Mouse (Mus musculus) liver, embryonic 12.5 days (tissue): ENCODE data around the gene Hes1. TPM values are rescaled to one million over a fixed set of nuclear protein-coding genes. Genes with fewer than 3 reads are reported as not detected.

Experiments used
- ATAC-seq: fragments of 200-750 bp; cut with Nextera tagmentation; 2 replicates; pipeline ENCODE4 v1.8.0; 2017; ENCODE audit warnings: moderate number of reproducible peaks, mild to moderate bottlenecking, moderate library complexity
- H3K27ac ChIP-seq: fragments of 300-500 bp; sonication (generic); 2 replicates; pipeline ENCODE4 v1.5.1; 2016; ENCODE audit warnings: mild to moderate bottlenecking
- H3K27me3 ChIP-seq: fragments of 300-500 bp; sonication (generic); replicated peaks from 2 replicates; pipeline ENCODE4 v1.6.1; 2016; ENCODE audit warnings: mild to moderate bottlenecking, moderate library complexity
- H3K36me3 ChIP-seq: fragments of 300-500 bp; sonication (generic); 2 replicates; pipeline ENCODE4 v1.6.1; 2016; ENCODE audit warnings: mild to moderate bottlenecking, moderate library complexity
- H3K4me1 ChIP-seq: fragments of 300-500 bp; sonication (generic); 2 replicates; pipeline ENCODE4 v1.6.1; 2016
- H3K4me2 ChIP-seq: fragments of 300-500 bp; sonication (generic); 2 replicates; pipeline ENCODE4 v1.6.1; 2016; ENCODE audit warnings: mild to moderate bottlenecking, moderate library complexity
- H3K4me3 ChIP-seq: fragments of 300-500 bp; sonication (generic); 2 replicates; pipeline ENCODE4 v1.5.1; 2016; ENCODE audit warnings: mild to moderate bottlenecking, moderate library complexity
- H3K9ac ChIP-seq: fragments of 300-500 bp; sonication (generic); 2 replicates; pipeline ENCODE4 v1.6.1; 2016; ENCODE audit warnings: mild to moderate bottlenecking, moderate library complexity
- H3K9me3 ChIP-seq: fragments of 300-500 bp; sonication (generic); replicated peaks from 2 replicates; pipeline ENCODE4 v1.6.1; 2016; ENCODE audit warnings: mild to moderate bottlenecking, moderate library complexity
- WGBS: fragments of 180-500 bp; shearing (Covaris S2); methylation state at CpG from one replicate; pipeline ENCODE4 v1.1.7; 2016; ENCODE audit not compliant: insufficient replicate concordance; 5-methylcytosine and 5-hydroxymethylcytosine counted together
- polyA plus RNA-seq: library from polyadenylated mRNA; unstranded; fragments of >200 nt; fragmentation: Nextera tagmentation; extraction: Ambion mirVana; gene quantifications from 2 replicates; pipeline ENCODE4 v1.2.1, GENCODE M21; 2016

Gene Hes1
- polyA plus RNA-seq, 1 experiment from 2014 or later = 12.5 TPM

DNA sequence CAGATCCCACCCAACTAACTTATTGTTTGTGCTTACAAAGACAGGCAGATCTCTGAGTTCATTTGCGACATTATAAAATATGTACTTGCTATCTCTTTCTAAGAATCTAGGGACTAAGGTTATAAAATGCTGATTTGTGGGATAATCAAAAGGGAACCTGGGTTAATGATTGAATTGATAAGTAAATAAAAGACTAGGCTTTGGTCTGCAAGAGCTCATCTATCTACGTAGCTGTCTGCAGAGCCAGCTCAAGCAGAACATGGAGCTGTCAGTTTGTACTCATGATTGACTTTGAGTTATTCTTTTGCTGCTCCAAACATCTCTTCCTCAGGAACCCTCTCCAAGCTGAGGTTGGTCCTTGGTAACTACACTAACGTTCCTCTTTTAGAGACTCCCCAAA, 46.3 kb downstream of the Hes1 start:
- no peak for ATAC-seq
- Histone ChIP-seq H3K4me1 (peaks cover 16% of the 10 kb centered on the region), H3K4me3 (no peak overlapping the region), H3K9ac (no peak overlapping the region), H3K9me3 (no peaks in the 10 kb centered on the region), H3K4me2 (no peak overlapping the region), H3K27me3 (no peaks in the 10 kb centered on the region; the same call in 1 of the 2 replicates), H3K36me3 (no peaks in the 10 kb centered on the region), H3K27ac (no peak overlapping the region)
- 74% methylated on average over 3 of the region's 3 CpGs for WGBS

DNA sequence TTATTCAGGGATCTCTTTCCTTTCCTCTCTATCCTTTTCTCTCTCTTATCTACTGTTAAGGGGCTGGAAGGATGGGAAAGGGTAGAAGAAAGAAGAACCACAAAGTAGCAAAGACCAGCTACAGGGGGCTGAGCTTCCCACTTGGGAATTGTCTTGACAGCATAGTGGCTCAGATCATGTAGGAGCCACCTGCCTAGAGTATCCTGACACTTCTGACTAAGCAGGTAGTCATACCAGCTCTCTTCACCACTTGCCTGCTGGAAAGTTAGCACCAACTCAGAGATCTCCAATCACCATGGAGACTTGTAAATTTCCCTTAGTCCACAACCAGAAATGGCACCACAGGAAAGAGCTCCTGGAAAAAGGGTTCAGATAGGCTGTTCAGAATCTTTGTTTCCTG, 46.9 kb downstream of the Hes1 start:
- Histone ChIP-seq H3K4me1 (peaks cover 16% of the 10 kb centered on the region), H3K27me3 (no peaks in the 10 kb centered on the region; the same call in 1 of the 2 replicates), H3K27ac (no peak overlapping the region), H3K9me3 (no peaks in the 10 kb centered on the region), H3K4me3 (no peak overlapping the region), H3K4me2 (no peak overlapping the region), H3K36me3 (no peaks in the 10 kb centered on the region), H3K9ac (no peak overlapping the region)
- ATAC-seq = no peak

DNA sequence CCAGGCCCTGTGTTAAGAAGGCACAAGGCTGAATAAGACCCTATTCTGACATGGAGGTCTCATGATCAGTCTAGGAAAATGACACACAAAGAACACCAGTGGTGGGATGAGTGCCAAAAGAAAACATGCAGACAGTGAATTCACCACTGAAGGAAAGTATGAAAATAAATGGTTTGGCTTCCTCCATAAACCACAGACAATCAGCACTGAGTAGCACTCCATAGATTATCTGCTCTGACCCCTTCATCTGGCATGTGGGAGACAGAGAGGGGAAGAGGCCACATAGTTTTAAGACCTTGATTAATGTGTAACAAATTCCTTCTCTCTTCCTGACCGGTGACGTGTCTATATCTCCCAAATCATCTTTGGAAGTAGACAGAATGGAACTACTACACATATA, 47.4 kb downstream of the Hes1 start:
- Histone ChIP-seq H3K4me3 (no peak overlapping the region), H3K27ac (no peak overlapping the region), H3K9ac (no peak overlapping the region), H3K4me2 (no peak overlapping the region), H3K4me1 (peaks cover 19% of the 10 kb centered on the region), H3K36me3 (no peaks in the 10 kb centered on the region), H3K27me3 (no peaks in the 10 kb centered on the region; the same call in 1 of the 2 replicates), H3K9me3 (no peaks in the 10 kb centered on the region)
- WGBS = 31% methylated on average over 2 of the region's 2 CpGs
- no peak for ATAC-seq

DNA sequence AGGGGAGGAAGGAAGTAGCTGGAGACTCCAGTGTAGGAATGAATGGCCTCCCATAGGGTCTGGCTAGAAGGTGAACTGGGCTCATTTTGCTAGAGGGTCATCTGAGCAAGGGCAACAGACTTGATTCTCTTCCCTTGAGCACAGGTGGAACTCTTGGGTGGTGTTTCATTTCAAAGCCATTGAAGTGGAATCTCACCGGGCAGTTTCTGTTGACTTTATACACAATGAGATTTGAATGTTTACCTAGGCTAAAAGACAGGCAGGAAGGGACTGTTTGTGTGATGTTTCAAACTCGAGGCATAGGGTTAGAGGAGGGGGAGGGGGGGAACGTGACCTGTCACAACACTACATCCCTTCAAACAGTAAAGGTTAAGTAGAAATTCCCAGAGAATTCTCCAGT, 49.0 kb downstream of the Hes1 start:
- peak; percentile 70 for ATAC-seq
- Histone ChIP-seq H3K4me2 (no peak overlapping the region), H3K4me1 (peaks cover 20% of the 10 kb centered on the region), H3K9ac (no peak overlapping the region), H3K36me3 (no peaks in the 10 kb centered on the region), H3K4me3 (no peak overlapping the region), H3K27ac (peak overlapping the region; percentile 68), H3K27me3 (no peaks in the 10 kb centered on the region; the same call in 1 of the 2 replicates), H3K9me3 (no peaks in the 10 kb centered on the region)
- WGBS = 20% methylated on average over 3 of the region's 3 CpGs

DNA sequence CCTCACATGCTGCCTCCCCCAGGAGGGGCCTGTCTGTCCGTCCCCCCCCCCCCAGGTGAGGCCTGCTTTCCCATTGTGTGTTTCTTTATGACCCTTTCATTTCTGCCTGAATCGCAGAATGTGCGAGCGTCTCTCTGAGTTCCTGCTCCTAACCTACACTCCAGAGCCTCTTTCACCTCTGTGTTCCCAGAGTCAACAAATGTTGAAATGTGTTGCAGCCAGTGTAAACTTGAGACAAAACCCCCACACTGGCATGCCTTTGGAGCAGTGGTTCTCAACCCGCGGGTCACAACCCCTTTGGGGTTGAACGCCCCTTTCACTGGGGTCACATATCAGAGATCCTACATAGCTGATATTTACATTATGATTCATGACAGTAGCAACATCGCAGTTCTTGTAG, 49.6 kb downstream of the Hes1 start:
- Histone ChIP-seq H3K4me3 (no peak overlapping the region), H3K4me2 (no peak overlapping the region; the same call in 1 of the 2 replicates), H3K4me1 (peaks cover 20% of the 10 kb centered on the region), H3K27me3 (peaks cover 4% of the 10 kb centered on the region; the same call in 1 of the 2 replicates), H3K36me3 (no peaks in the 10 kb centered on the region), H3K9me3 (no peaks in the 10 kb centered on the region), H3K27ac (peak overlapping the region; percentile 68), H3K9ac (no peak overlapping the region)
- WGBS = 74% methylated on average over 7 of the region's 8 CpGs
- ATAC-seq = peak; percentile 41; the same call in 1 of the 2 replicates

DNA sequence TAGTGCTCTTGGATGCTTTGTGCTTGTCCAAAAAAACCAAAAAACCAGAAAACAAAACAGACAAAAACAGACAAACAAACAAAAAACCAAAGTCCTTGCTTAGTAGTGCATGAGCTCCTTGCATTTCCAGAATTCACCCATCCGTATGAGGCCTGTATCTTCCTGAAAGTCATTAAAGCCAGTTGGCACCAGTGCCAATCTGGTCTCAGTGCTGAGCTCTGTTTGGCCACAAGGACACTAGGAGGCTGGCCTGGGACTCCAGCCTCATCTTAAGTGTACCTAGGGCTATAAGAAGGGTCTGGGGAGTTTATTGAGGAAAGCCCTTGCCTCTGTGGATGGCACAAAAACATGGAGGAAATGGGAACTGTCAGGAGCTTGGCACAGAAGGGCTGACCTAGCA, 50.3 kb downstream of the Hes1 start:
- 69% methylated on average over 1 of the region's 1 CpGs for WGBS
- Histone ChIP-seq H3K9me3 (no peaks in the 10 kb centered on the region), H3K27me3 (peaks cover 11% of the 10 kb centered on the region), H3K9ac (no peak overlapping the region), H3K36me3 (no peaks in the 10 kb centered on the region), H3K27ac (0 out of 2 replicates have a peak overlapping the region, but pooled peaks have one; percentile 36), H3K4me2 (no peak overlapping the region), H3K4me3 (no peak overlapping the region), H3K4me1 (peaks cover 20% of the 10 kb centered on the region)
- ATAC-seq = no peak

Other genes starting within 250 kb of the Hes1 start
- 1.5 and 1.6 TPM in 2 replicates for gene Cpn2, start 203.1 kb downstream of the Hes1 start, polyA plus RNA-seq
- gene Lrrc15, start 218.9 kb downstream of the Hes1 start, polyA plus RNA-seq = 0.02 TPM in 1 of 2 replicates, not detected in the other
- 31.3 and 32.1 TPM in 2 replicates for gene Gp5, start 246.4 kb downstream of the Hes1 start, polyA plus RNA-seq